Mouse (Mus musculus): ENCODE data around the gene Atp2b1. TPM values are rescaled to one million over a fixed set of nuclear protein-coding genes. Genes with fewer than 3 reads are reported as not detected.

The Atp2b1 gene
- total RNA-seq, 2 experiments from 2014 or later = 71.4 to 77.9 TPM

Other genes starting within 250 kb of the Atp2b1 start
- gene Poc1b, start 192.6 kb downstream of the Atp2b1 start, total RNA-seq (2021) = 1 to 10 TPM; 7.6 to 8.8 TPM
- 1 to 10 TPM; 4.0 to 4.2 TPM for gene Galnt4, start 193.8 kb downstream of the Atp2b1 start, total RNA-seq (2021)
- gene Phxr2, start 211.9 kb downstream of the Atp2b1 start, total RNA-seq (2021) = not detected

Data from heart, postnatal 14 days (tissue).